Comparison of ENCODE assay signal across 16 mouse cellular contexts in the genomic region with DNA sequence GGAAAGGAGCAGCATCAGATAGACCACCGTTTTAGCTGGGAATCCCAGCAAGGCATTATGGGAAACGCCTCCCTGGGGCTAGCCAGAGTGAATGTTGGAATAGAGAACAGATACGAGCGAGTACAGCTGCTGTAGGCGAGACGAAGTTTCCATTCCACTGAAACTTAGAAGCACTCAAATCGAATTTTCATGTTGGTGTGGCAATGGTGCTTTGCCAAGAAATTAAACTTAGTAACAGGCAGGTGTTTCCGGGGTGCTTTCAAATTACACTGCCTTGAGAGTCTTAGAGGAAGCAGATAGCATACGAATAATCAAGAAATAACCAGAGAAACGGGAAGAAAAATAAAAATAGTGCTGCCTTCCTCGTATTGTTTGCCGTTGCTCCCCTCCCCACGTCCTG.
DNase-seq lines count a peak whose midpoint lies in the region; ATAC-seq lines count a peak whose summit lies in the region.
"Had no signal": no experiment of that assay in that cellular context is flagged by ENCODE, and none has a peak within 500 bp of the region (broad histone marks: within the 10 kb centered on the region; RNA-seq: fewer than 3 reads in every experiment).

No protein-coding gene starts in this region.

- peak overlapping the region; percentile 9 for H3K27ac ChIP-seq in lung, embryonic 16.5 days (ENCODE audit: low read length)
- H3K27ac ChIP-seq in heart, embryonic 12.5 days (ENCODE audit: poor library complexity, severe bottlenecking): peak overlapping the region; percentile 75
- H3K27ac ChIP-seq in hindbrain, embryonic 13.5 days: no peak overlapping the region
- H3K27ac ChIP-seq: limb, embryonic 13.5 days; midbrain, embryonic 10.5 days had no signal

- H3K4me1 ChIP-seq in lung, embryonic 16.5 days (replicated peaks; ENCODE audit: control insufficient read depth, insufficient read depth, low read length): 0 out of 2 replicates have a peak, but pooled peaks cover 4% of the 10 kb centered on the region
- peaks cover 4% of the 10 kb centered on the region; the same call in 1 of the 2 replicates for H3K4me1 ChIP-seq in heart, embryonic 12.5 days (replicated peaks)
- no peaks in the 10 kb centered on the region; the same call in 1 of the 2 replicates for H3K4me1 ChIP-seq in hindbrain, embryonic 13.5 days (replicated peaks)
- H3K4me1 ChIP-seq: midbrain, embryonic 10.5 days had no signal

- 0 out of 2 replicates have a peak, but pooled peaks have one; percentile 27 for ATAC-seq in frontal cortex, adult (ENCODE audit: low TSS enrichment)
- no peak for ATAC-seq in lung, embryonic 16.5 days (ENCODE audit: low read depth)
- ATAC-seq in heart, embryonic 12.5 days (ENCODE audit: insufficient number of reproducible peaks, low FRiP score): no peak
- ATAC-seq in neutrophil, adult 5-6 weeks (ENCODE audit: extremely low read depth, insufficient number of reproducible peaks, low FRiP score, poor library complexity, severe bottlenecking): peak; percentile 51
- ATAC-seq in hindbrain, embryonic 13.5 days (ENCODE audit: low FRiP score): no peak
- ATAC-seq: intestine, embryonic 16.5 days had no signal

- H3K9ac ChIP-seq in lung, embryonic 16.5 days (ENCODE audit: low read length): no peak overlapping the region
- H3K9ac ChIP-seq in heart, embryonic 12.5 days: no peak overlapping the region
- no peak overlapping the region for H3K9ac ChIP-seq in hindbrain, embryonic 13.5 days
- H3K9ac ChIP-seq: limb, embryonic 13.5 days had no signal

- no peaks in the 10 kb centered on the region for H3K27me3 ChIP-seq in lung, embryonic 16.5 days (ENCODE audit: control insufficient read depth, insufficient read depth, low read depth, low read length)
- no peaks in the 10 kb centered on the region for H3K27me3 ChIP-seq in heart, embryonic 12.5 days (replicated peaks)
- no peaks in the 10 kb centered on the region for H3K27me3 ChIP-seq in hindbrain, embryonic 13.5 days
- H3K27me3 ChIP-seq: limb, embryonic 13.5 days had no signal

- no peaks in the 10 kb centered on the region for H3K36me3 ChIP-seq in lung, embryonic 16.5 days (ENCODE audit: control insufficient read depth, insufficient read depth, low read length)
- no peaks in the 10 kb centered on the region for H3K36me3 ChIP-seq in heart, embryonic 12.5 days
- H3K36me3 ChIP-seq in hindbrain, embryonic 13.5 days: no peaks in the 10 kb centered on the region
- H3K36me3 ChIP-seq: limb, embryonic 13.5 days; midbrain, embryonic 10.5 days had no signal

- DNase-seq in frontal cortex, postnatal 25 days (ENCODE audit: low spot score in 2 of 2): no peak
- DNase-seq in lung, postnatal 14 days: no peak
- no peak for DNase-seq in thymus, postnatal 36 days
- DNase-seq: cerebellum, adult 11-12 months; gastrocnemius, postnatal 36 days; right cerebral cortex, postnatal 4 days; thymus, postnatal 14 days had no signal

- no peak overlapping the region for H3K4me3 ChIP-seq in lung, embryonic 16.5 days (ENCODE audit: low read length)
- H3K4me3 ChIP-seq in heart, embryonic 12.5 days: no peak overlapping the region
- H3K4me3 ChIP-seq in hindbrain, embryonic 13.5 days: no peak overlapping the region
- H3K4me3 ChIP-seq: erythroblast, embryonic 14.5 days; limb, embryonic 13.5 days; midbrain, embryonic 10.5 days had no signal

- H3K9me3 ChIP-seq in lung, embryonic 16.5 days (ENCODE audit: control insufficient read depth, low read length): no peaks in the 10 kb centered on the region
- no peaks in the 10 kb centered on the region for H3K9me3 ChIP-seq in heart, embryonic 12.5 days (replicated peaks)
- H3K9me3 ChIP-seq in hindbrain, embryonic 13.5 days: no peaks in the 10 kb centered on the region
- H3K9me3 ChIP-seq: limb, embryonic 13.5 days; midbrain, embryonic 10.5 days had no signal

- WGBS in lung, embryonic 16.5 days: 53% methylated on average over 13 of the region's 13 CpGs
- 58% methylated on average over 13 of the region's 13 CpGs for WGBS in heart, embryonic 12.5 days
- 65% methylated on average over 13 of the region's 13 CpGs for WGBS in hindbrain, embryonic 13.5 days

- H3K4me2 ChIP-seq in lung, embryonic 16.5 days (ENCODE audit: low read depth, low read length): peak overlapping the region; percentile 22; the same call in 1 of the 2 replicates
- no peak overlapping the region for H3K4me2 ChIP-seq in heart, embryonic 12.5 days
- no peak overlapping the region for H3K4me2 ChIP-seq in hindbrain, embryonic 13.5 days
- H3K4me2 ChIP-seq: limb, embryonic 13.5 days had no signal

Comparison
In these comparisons a context has a peak if more than half of its experiments do, and no peak if none do; other contexts are left out.
1. ATAC-seq: peak in frontal cortex, adult (single experiment) and neutrophil, adult 5-6 weeks (single experiment); none in lung, embryonic 16.5 days (single experiment), heart, embryonic 12.5 days (single experiment) and hindbrain, embryonic 13.5 days (single experiment).